Mouse (Mus musculus): Measurements from ENCODE around the gene Dmc1. TPM values are rescaled to one million over a fixed set of nuclear protein-coding genes. Genes with fewer than 3 reads are reported as not detected.
A peak's percentile ranks its signal among the peaks of the same experiment; 100 is the strongest.

The Dmc1 gene
- polyA plus RNA-seq, 2 experiments = 0.32 to 0.40 TPM

- 52% methylated on average over 12 of the region's 12 CpGs for WGBS (ENCODE audit: insufficient replicate concordance)
- H3K9me3 ChIP-seq (ENCODE audit: control insufficient read depth, low read length) = no peaks in the 10 kb centered on the region
Observed at GRCm38 (mm10) chr15:79641135-79641817, 36.4 kb upstream of the Dmc1 start.

GRCm38 (mm10) chr15:79630471-79630870, 25.6 kb upstream of the Dmc1 start:
- Histone ChIP-seq H3K4me3 (ENCODE audit: insufficient read depth in 1 of 2, low read depth in 2 of 2, low read length in 2 of 2) (no peak overlapping the region), H3K27ac (no peak overlapping the region), H3K36me3 (replicated peaks; ENCODE audit: control insufficient read depth, insufficient read depth, low read depth) (no peaks in the 10 kb centered on the region), H3K4me2 (ENCODE audit: low read depth) (no peak overlapping the region), H3K9ac (replicated peaks) (no peak overlapping the region), H3K4me1 (replicated peaks; ENCODE audit: control insufficient read depth in 2 of 2, insufficient read depth in 2 of 2, low read length in 1 of 2) (no peaks in the 10 kb centered on the region), H3K9me3 (ENCODE audit: control insufficient read depth, low read length) (no peaks in the 10 kb centered on the region), H3K27me3 (ENCODE audit: control insufficient read depth, insufficient read depth, low read length) (no peaks in the 10 kb centered on the region)
- TF ChIP-seq EP300 (IDR thresholded peaks at IDR 0.05; ENCODE audit: low read depth) (no peak), CTCF (IDR thresholded peaks at IDR 0.05; ENCODE audit: low read depth) (no peak)
- no peak for DNase-seq (ENCODE audit: low read depth in 3 of 3, low spot score in 3 of 3)
- ATAC-seq (ENCODE audit: insufficient read depth) = no peak
- 43% methylated on average over 2 of the region's 2 CpGs for WGBS (ENCODE audit: insufficient replicate concordance)

More at GRCm38 (mm10) chr15:79641135-79641817, 36.4 kb upstream of the Dmc1 start:
- H3K4me3 ChIP-seq (ENCODE audit: insufficient read depth in 1 of 2, low read depth in 2 of 2, low read length in 2 of 2) = no peak overlapping the region
- H3K27ac ChIP-seq = no peak overlapping the region
- H3K27me3 ChIP-seq (ENCODE audit: control insufficient read depth, insufficient read depth, low read length) = no peaks in the 10 kb centered on the region
- DNase-seq (ENCODE audit: low read depth in 3 of 3, low spot score in 3 of 3) (no peak), ATAC-seq (ENCODE audit: insufficient read depth) (no peak)
- H3K4me1 ChIP-seq (replicated peaks; ENCODE audit: control insufficient read depth in 2 of 2, insufficient read depth in 2 of 2, low read length in 1 of 2) = no peaks in the 10 kb centered on the region
- TF ChIP-seq CTCF (IDR thresholded peaks at IDR 0.05; ENCODE audit: low read depth) (no peak), EP300 (IDR thresholded peaks at IDR 0.05; ENCODE audit: low read depth) (no peak)
- no peaks in the 10 kb centered on the region for H3K36me3 ChIP-seq (replicated peaks; ENCODE audit: control insufficient read depth, insufficient read depth, low read depth)
- H3K9ac ChIP-seq (replicated peaks) = no peak overlapping the region
- H3K4me2 ChIP-seq (ENCODE audit: low read depth) = no peak overlapping the region

GRCm38 (mm10) chr15:79619770-79620414, 15.0 kb upstream of the Dmc1 start:
- no peaks in the 10 kb centered on the region for H3K27me3 ChIP-seq (ENCODE audit: control insufficient read depth, insufficient read depth, low read length)
- TF ChIP-seq CTCF (IDR thresholded peaks at IDR 0.05; ENCODE audit: low read depth) (no peak), EP300 (IDR thresholded peaks at IDR 0.05; ENCODE audit: low read depth) (no peak)
- H3K4me3 ChIP-seq (ENCODE audit: insufficient read depth in 1 of 2, low read depth in 2 of 2, low read length in 2 of 2) = no peak overlapping the region
- peak; percentile 72; the same call in 1 of the 2 replicates for ATAC-seq (ENCODE audit: insufficient read depth)
- WGBS (ENCODE audit: insufficient replicate concordance) = 53% methylated on average over 11 of the region's 11 CpGs
- H3K9me3 ChIP-seq (ENCODE audit: control insufficient read depth, low read length) = no peaks in the 10 kb centered on the region
- no peaks in the 10 kb centered on the region for H3K36me3 ChIP-seq (replicated peaks; ENCODE audit: control insufficient read depth, insufficient read depth, low read depth)
- H3K27ac ChIP-seq = no peak overlapping the region
- H3K4me2 ChIP-seq (ENCODE audit: low read depth) = no peak overlapping the region
- peak in 1 of 3 experiments; percentile 27 for DNase-seq (ENCODE audit: low read depth in 3 of 3, low spot score in 3 of 3)
- H3K4me1 ChIP-seq (replicated peaks; ENCODE audit: control insufficient read depth in 2 of 2, insufficient read depth in 2 of 2, low read length in 1 of 2) = peaks cover 0 to 6% of the 10 kb centered on the region in 2 experiments; a peak in 3 of 4 replicates
- H3K9ac ChIP-seq (replicated peaks) = no peak overlapping the region

- TF ChIP-seq EP300 (IDR thresholded peaks at IDR 0.05; ENCODE audit: low read depth) = no peak
- TF ChIP-seq CTCF (IDR thresholded peaks at IDR 0.05; ENCODE audit: low read depth) = no peak
- DNase-seq (ENCODE audit: low read depth in 3 of 3, low spot score in 3 of 3) = no peak
- no peak overlapping the region for H3K4me2 ChIP-seq (ENCODE audit: low read depth)
- H3K4me3 ChIP-seq (ENCODE audit: insufficient read depth in 1 of 2, low read depth in 2 of 2, low read length in 2 of 2) = no peak overlapping the region
- no peaks in the 10 kb centered on the region for H3K27me3 ChIP-seq (ENCODE audit: control insufficient read depth, insufficient read depth, low read length)
- no peak for ATAC-seq (ENCODE audit: insufficient read depth)
- no peak overlapping the region for H3K27ac ChIP-seq
- H3K4me1 ChIP-seq (replicated peaks; ENCODE audit: control insufficient read depth in 2 of 2, insufficient read depth in 2 of 2, low read length in 1 of 2) = peaks cover 0 to 6% of the 10 kb centered on the region in 2 experiments; a peak in 3 of 4 replicates
- no peak overlapping the region for H3K9ac ChIP-seq (replicated peaks)
- H3K9me3 ChIP-seq (ENCODE audit: control insufficient read depth, low read length) = no peaks in the 10 kb centered on the region
- 38% methylated on average over 7 of the region's 7 CpGs for WGBS (ENCODE audit: insufficient replicate concordance)
- no peaks in the 10 kb centered on the region for H3K36me3 ChIP-seq (replicated peaks; ENCODE audit: control insufficient read depth, insufficient read depth, low read depth)
Observed at GRCm38 (mm10) chr15:79618456-79618855, 13.5 kb upstream of the Dmc1 start.

- H3K4me2 ChIP-seq (ENCODE audit: low read depth) = no peak overlapping the region
- DNase-seq (ENCODE audit: low read depth in 3 of 3, low spot score in 3 of 3) (no peak), ATAC-seq (ENCODE audit: insufficient read depth) (no peak)
- no peak overlapping the region for H3K4me3 ChIP-seq (ENCODE audit: insufficient read depth in 1 of 2, low read depth in 2 of 2, low read length in 2 of 2)
- no peaks in the 10 kb centered on the region for H3K27me3 ChIP-seq (ENCODE audit: control insufficient read depth, insufficient read depth, low read length)
- 66% methylated on average over 11 of the region's 11 CpGs for WGBS (ENCODE audit: insufficient replicate concordance)
- H3K9ac ChIP-seq (replicated peaks) = no peak overlapping the region
- H3K9me3 ChIP-seq (ENCODE audit: control insufficient read depth, low read length) = no peaks in the 10 kb centered on the region
- no peaks in the 10 kb centered on the region for H3K36me3 ChIP-seq (replicated peaks; ENCODE audit: control insufficient read depth, insufficient read depth, low read depth)
- H3K4me1 ChIP-seq (replicated peaks; ENCODE audit: control insufficient read depth in 2 of 2, insufficient read depth in 2 of 2, low read length in 1 of 2) = peaks cover 0 to 6% of the 10 kb centered on the region in 2 experiments; a peak in 3 of 4 replicates
- TF ChIP-seq CTCF (IDR thresholded peaks at IDR 0.05; ENCODE audit: low read depth) = no peak
- TF ChIP-seq EP300 (IDR thresholded peaks at IDR 0.05; ENCODE audit: low read depth) = no peak
- no peak overlapping the region for H3K27ac ChIP-seq
Observed at GRCm38 (mm10) chr15:79617135-79617534, 12.2 kb upstream of the Dmc1 start.
